Mouse (Mus musculus) embryonic stem cell, embryonic (primary cell): ENCODE measurements around the gene Gpr142.

Source experiments
- CTCF ChIA-PET, 4 experiments: fragments of 300-600 bp in 2 of 4; fragments of 350-600 bp in 2 of 4; sonication (Branson Sonifier 250); formaldehyde crosslinking; loops; one replicate each; lab custom pipeline; 2022; ENCODE audit warnings: inconsistent platforms in 2 of 4; lab: Charles Lee
- POLR2A ChIA-PET, 4 experiments: fragments of 300-600 bp in 2 of 4; fragments of 350-600 bp in 2 of 4; sonication (Branson Sonifier 250); formaldehyde crosslinking; loops; one replicate each; lab custom pipeline; 2022; ENCODE audit warnings: antibody characterized with exemption in 4 of 4, inconsistent platforms in 1 of 4; lab: Charles Lee

Gene Gpr142

DNA sequence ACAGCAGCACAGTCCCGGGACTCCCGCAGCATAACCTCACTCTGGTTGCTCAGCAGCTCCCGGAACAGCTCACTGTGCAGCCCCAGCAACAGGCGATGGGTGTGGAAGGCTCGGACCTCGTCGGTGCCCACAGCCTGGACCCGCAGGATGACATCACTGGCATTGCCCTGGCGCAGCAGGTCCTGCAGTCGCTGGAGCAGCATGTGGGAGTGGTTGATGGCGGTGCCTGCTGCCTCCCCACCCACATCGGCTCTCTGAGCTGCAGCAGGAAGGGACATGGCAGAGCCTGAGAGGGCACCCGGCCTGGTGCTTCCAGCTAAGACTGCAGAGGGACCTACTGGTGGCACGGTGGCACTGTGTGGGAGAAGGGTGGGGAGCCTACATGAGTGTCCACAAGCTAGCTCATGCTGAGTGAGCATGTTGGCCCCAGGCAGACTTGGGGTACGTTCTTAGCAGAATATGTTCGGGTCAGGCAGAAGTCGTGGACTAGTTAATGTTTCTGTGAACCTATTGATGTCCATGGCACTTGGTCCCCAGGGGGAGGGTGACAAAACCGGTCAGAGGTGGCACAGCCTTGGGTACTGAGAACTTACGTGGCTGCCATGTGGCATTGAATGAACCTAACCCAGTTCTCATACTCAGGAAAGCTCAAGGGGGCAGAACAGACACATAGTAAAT, 4.7 kb upstream of the Gpr142 start:
- ChIA-PET CTCF (interaction anchor here in 2 of 4 experiments (1.4 to 2.2 kb wide), 4 partner anchors 8 to 119 kb away, joined by 6 to 12 read pairs (median 10); no protein-coding TSS in a partner anchor), POLR2A (interaction anchor here in 2 of 4 experiments (0.5 to 1.5 kb wide), 4 partner anchors 8 to 126 kb away, joined by 3 to 8 read pairs (median 5); partner anchors contain the start of gene Rpl38 (in 1 of the 2))

DNA sequence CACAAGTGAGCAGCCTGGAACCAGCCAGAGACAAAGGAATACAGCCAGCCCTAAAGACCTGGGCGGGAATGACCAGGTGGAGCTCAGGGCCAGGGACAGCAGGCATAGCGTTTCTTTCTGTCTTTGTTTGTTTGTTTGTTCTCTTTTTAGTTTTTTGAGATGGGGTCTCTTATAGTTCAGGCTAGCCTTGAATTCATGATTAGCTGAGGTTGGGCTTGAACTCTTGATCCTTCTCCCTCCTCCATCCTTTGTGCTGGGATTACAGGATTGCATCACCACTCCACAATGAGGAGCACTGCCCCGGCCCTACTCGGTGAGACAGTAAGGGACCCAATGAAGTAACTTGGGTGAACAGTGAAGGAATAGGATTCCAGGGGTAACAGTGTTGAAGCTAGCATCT, 4.0 kb upstream of the Gpr142 start:
- ChIA-PET CTCF (interaction anchor here (0.8 to 2.2 kb wide), 12 partner anchors 8 to 316 kb away, joined by 3 to 15 read pairs (median 4); no protein-coding TSS in a partner anchor), POLR2A (interaction anchor here in 3 of 4 experiments (0.7 to 1.5 kb wide), 9 partner anchors 9 to 259 kb away, joined by 3 to 8 read pairs (median 3); no protein-coding TSS in a partner anchor)

DNA sequence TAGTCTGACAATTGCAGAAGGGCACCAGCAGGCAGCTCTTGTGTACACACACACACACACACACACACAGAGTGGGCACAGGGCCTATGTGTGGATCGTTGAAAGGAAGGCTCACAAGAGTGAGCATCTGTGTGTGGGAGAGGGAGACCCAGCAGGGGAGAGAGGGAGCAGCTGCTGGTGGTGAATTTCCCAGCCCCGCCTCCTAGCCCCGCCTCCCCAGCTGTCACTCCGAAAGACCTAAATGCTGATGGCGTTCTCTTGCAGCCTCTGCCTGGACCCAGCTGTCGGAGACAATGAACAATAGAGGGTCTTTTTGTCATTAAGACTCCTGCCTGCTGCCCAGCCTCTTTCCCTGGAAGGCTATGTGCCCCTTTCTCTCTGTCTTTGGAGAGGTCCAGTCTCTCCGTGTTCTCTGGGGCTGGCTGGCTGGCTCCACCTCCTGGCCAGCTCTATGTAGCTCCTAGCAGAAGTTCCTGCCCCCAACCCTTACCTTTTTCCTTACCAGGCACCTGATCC, 3.4 kb upstream of the Gpr142 start:
- POLR2A ChIA-PET, result interaction anchor here in 3 of 4 experiments (0.6 to 1.5 kb wide), 14 partner anchors 9 to 1044 kb away, joined by 3 to 8 read pairs (median 3); partner anchors contain the start of gene Cdc42ep4 (in 1 of the 3)
- CTCF ChIA-PET, result interaction anchor here (0.5 to 2.2 kb wide), 22 partner anchors 9 to 1140 kb away, joined by 3 to 15 read pairs (median 3); no protein-coding TSS in a partner anchor

DNA sequence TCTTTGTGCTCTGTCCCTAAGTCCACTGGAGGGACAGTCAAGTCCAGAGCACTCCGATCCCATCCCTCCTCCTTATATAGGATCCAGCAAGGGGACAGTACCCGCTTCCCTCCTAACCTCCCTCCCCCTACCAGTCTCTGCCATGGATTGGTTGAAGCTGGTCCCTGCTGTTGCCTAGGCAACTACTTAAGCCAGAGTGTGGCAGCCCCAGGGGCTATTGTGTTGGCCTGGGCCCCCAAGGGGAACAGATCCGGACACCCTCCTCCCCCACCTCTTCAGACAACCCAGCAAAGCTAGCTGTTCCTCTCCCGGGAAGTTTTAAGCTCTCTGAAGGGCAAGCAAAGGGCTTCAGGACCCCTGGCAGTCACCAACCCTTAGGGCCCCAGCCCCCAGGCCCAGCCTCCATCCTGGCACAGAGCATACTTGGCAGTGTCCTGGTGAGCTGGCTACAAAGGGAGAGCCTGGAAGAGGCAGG, 2.8 kb upstream of the Gpr142 start, which contains the start of gene Btbd17:
TSS of gene Btbd17 (minus strand) at position 98 of the 475 bp plus-strand sequence.
- ChIA-PET CTCF (interaction anchor here (0.5 to 2.2 kb wide), 19 partner anchors 10 to 1139 kb away, joined by 3 to 15 read pairs (median 3); no protein-coding TSS in a partner anchor), POLR2A (interaction anchor here in 3 of 4 experiments (0.6 to 1.5 kb wide), 9 partner anchors 12 to 1044 kb away, joined by 3 to 8 read pairs (median 3); partner anchors contain the start of gene Cdc42ep4 (in 1 of the 3))

DNA sequence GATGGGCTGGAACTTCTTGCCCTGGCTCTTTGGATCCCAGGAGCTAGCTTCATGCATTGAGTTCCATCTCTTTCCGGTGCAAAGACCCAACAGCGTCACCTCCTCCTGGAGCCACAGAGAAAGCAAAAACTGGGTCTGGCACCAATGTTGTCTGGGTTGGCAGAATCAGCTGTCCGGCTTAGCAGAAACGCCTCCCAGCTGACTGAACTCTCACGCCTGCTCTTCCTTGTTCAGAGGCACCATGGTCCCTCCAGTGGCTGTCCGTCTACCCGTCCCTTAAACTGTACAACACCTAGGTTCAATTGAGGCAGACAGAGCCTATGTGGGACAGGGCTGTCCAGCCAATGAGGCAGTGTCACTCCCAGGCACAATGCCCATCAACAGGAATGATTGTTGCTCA, 1.5 kb upstream of the Gpr142 start:
- ChIA-PET POLR2A (interaction anchor here in 1 of 4 experiments (0.5 kb wide), 1 partner anchor 70 kb away, joined by 5 read pairs; no protein-coding TSS in a partner anchor), CTCF (interaction anchor here in 1 of 4 experiments (0.6 kb wide), 1 partner anchor 61 kb away, joined by 3 read pairs; no protein-coding TSS in a partner anchor)

DNA sequence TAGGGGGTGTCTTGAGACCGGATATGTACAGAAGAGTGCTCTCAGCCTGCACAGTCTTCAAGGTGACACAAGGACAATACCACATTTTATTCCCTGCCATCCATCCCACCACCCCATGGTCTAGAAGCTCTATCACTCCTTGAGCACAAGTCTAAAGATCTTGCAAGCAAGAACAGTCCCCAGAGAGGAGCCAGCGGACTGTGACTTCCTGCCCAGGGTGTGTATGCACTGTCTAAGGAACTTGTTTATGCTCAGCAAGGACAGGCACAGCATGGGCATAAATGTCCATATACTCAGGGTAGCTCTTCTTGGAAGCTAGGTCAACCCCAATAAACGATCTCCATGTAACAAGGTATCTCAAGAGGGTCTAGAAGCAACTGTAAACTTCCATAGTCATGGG, 743 bp upstream of the Gpr142 start:
- CTCF ChIA-PET, result no interaction called here
- POLR2A ChIA-PET, result interaction anchor here in 1 of 4 experiments (0.6 kb wide), 1 partner anchor 78 kb away, joined by 3 read pairs; no protein-coding TSS in a partner anchor

DNA sequence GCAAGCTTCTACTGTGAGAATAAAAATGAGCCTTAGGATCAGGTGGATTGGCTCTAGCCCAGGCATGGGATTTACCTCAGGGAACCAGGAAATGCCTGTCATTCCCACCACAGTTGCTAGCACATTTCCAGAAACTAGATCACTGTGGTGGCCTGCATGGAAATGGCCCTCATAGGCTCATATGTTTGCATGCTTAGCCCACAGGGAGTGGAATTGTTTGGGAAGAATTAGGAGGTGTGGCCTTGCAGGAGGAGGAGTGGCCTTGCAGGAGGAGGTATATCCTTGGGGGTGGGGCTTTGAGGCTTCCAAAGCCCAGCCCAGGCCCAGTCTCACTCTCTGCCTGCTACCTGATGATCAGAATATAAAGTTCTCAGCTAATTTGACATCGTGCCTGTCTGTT, 3.2 kb downstream of the Gpr142 start:
- ChIA-PET CTCF (interaction anchor here (0.6 to 2.2 kb wide), 11 partner anchors 9 to 407 kb away, joined by 3 to 7 read pairs (median 3); no protein-coding TSS in a partner anchor), POLR2A (interaction anchor here in 2 of 4 experiments (1.1 to 2.4 kb wide), 6 partner anchors 11 to 134 kb away, joined by 3 to 7 read pairs (median 5); partner anchors contain the start of gene Rpl38 (in 1 of the 2))

DNA sequence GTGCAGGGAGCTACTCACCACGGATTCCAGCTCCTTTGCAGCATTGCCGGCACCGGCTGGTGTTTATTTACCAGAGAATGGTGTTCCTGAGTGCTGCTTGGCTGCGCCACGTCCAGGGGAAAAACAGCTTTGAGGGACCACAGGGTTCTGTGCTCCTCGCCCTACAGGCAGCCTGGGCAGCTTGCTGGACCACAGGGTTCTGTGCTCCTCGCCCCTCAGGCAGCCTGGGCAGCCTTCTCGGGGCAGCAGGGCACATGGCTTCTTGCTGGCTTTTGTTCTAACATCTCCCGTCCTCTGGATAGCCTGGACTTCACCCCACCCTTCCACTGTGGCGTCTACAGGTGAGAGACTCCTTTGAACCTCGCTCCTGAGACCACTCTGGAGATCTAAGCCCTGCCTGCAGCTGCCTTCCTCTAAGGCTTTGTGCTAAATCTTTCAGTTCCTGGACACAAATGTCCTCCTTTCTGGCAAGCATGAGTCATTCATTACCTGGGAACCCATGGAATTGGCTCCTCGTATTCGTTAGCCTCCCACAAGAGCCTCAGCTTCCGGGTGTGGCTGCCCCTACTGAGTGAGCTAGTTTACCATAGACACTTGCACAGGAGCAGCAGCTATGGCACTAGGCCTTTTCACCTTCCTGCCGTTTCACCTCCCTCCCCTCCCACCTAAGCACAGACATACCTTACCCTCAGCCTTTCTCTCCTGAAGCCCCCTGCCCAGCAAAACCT, 4.0 kb downstream of the Gpr142 start:
- ChIA-PET POLR2A (interaction anchor here in 3 of 4 experiments (0.5 to 2.4 kb wide), 7 partner anchors 12 to 135 kb away, joined by 3 to 7 read pairs (median 4); partner anchors contain the start of gene Rpl38 (in 1 of the 3)), CTCF (interaction anchor here in 3 of 4 experiments (0.6 to 2.2 kb wide), 11 partner anchors 9 to 121 kb away, joined by 3 to 18 read pairs (median 4); no protein-coding TSS in a partner anchor)

DNA sequence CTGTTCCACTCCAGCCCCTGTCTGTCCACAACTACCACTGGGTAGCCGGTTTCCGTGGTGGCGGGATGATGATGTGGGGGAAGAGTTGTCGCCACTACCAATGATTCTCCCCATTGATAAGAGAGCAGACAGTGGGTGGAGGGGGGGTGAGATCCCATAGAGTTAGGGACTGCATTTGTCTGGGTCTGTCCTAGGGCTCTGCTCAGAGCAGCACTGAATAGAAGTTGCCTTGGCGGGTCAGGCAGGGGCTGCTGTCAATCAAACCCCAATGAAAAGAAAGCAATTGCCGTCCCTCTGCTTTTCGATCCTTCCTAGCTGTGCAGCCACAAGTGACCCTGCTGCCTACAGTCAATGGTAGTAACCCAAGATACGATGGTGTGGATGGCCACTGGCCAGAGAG, 5.3 kb downstream of the Gpr142 start:
- ChIA-PET POLR2A (interaction anchor here in 2 of 4 experiments (0.6 to 2.2 kb wide), 3 partner anchors 19 to 111 kb away, joined by 4 to 7 read pairs (median 7); no protein-coding TSS in a partner anchor), CTCF (interaction anchor here in 2 of 4 experiments (0.9 to 1.2 kb wide), 2 partner anchors 8 to 120 kb away, joined by 3 to 8 read pairs; no protein-coding TSS in a partner anchor)

DNA sequence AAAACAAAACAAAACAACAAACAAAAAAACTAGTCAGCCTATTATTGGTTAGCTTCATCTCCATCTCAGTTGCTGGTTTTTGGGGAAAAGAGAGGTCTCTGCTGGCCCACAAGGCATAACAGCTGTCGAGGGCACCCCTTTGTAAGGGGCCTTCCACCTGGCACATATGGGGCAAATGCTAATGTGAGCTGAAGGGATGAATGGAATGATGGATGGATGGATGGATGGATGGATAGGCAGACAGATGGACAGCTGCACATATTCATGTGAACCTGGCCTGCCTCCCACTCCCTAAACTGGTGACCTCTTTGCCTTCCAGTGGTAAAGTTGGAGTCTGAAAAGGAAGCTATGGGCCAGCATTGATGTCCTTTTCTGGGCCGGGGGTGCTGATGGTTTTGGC, 8.3 kb downstream of the Gpr142 start:
- CTCF ChIA-PET, result interaction anchor here in 2 of 4 experiments (0.9 to 3.1 kb wide), 4 partner anchors 21 to 242 kb away, joined by 3 to 29 read pairs (median 5); no protein-coding TSS in a partner anchor
- POLR2A ChIA-PET, result interaction anchor here in 2 of 4 experiments (0.6 to 1.7 kb wide), 6 partner anchors 9 to 609 kb away, joined by 3 to 5 read pairs (median 4); no protein-coding TSS in a partner anchor

DNA sequence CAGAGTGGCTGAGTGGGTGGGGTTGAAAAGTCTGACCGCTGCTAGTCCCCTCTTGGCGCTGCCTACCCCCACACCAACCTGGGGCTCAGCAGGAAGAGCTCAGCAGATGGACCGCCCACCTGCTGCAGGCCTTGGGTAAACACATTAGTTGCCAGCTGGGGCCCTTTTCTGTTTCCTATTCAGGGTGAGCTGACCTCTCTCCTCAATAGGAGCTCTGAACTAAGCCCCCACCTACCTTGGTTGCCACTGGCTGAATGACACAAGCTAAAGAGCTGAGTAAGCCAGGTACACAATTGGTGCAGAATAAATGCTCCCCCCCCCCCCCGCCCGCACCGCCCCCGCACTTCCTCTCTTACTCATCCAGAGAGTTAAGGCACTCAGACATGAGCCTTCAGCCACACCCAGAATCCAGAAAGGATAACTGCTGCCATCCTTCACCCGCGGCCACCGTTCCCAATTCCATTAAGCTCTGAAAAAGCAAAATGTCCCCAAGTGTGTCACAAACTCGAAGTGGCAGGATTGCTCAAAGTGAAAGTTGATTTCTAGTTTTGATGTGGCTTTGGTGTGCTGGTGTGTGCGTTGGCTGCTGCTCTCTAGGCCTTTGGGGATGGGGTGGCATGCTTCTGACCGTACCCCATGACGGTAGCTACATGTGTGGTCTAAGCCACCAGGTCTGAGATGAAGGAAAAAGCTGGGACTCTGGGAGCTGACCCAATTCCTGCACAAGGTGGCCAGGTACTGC, 9.1 kb downstream of the Gpr142 start:
- ChIA-PET CTCF (interaction anchor here (0.5 to 5.8 kb wide), 16 partner anchors 9 to 241 kb away, joined by 3 to 63 read pairs (median 4); partner anchors contain the start of gene Btbd17 (in 1 of the 4)), POLR2A (interaction anchor here in 3 of 4 experiments (0.6 to 1.7 kb wide), 11 partner anchors 11 to 608 kb away, joined by 3 to 5 read pairs (median 4); no protein-coding TSS in a partner anchor)

DNA sequence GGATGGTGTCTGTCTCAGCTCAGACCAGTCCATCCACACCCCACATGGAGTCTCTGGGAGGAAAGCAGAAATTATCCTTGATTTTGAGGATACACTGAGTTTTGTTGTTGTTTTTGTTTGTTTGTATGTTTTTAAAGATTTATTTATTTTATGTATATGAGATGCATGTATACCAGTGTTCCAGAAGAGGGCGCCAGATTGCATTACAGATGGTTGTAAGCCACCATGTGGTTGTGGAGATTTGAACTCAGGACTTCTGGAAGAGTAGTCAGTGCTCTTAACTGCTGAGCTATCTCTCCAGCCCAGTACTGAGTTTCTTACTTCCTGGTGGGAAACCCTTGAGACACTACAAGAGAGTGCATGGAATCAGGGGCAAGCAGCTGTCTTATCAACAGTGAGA, 10.6 kb downstream of the Gpr142 start:
- ChIA-PET CTCF (interaction anchor here in 3 of 4 experiments (0.6 to 5.8 kb wide), 15 partner anchors 9 to 103 kb away, joined by 3 to 63 read pairs (median 4); partner anchors contain the start of gene Btbd17 (in 1 of the 3)), POLR2A (interaction anchor here in 3 of 4 experiments (0.7 to 2.8 kb wide), 5 partner anchors 10 to 62 kb away, joined by 3 to 15 read pairs (median 3); no protein-coding TSS in a partner anchor)

DNA sequence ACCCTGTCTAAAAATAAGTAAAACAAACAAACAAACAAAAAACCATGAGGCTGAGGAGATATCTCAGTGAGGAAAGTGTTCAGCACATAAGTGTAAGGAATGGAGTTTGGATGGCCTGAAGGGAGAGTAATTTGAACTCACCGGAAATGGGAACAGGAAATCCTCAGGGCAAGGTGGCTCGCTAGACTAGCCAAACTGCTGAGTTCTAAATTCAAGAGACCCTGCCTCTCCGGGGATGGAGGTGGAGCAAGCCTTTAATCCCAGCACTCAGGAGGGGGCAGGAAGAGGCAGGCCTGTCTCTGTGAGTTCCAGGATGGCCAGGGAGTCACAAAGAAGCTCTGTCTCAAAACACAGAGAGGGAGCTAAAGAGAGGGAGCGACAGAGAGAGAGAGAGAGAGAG, 11.6 kb downstream of the Gpr142 start:
- ChIA-PET CTCF (interaction anchor here (0.6 to 5.8 kb wide), 9 partner anchors 9 to 318 kb away, joined by 3 to 63 read pairs (median 3); no protein-coding TSS in a partner anchor), POLR2A (interaction anchor here in 3 of 4 experiments (0.7 to 2.8 kb wide), 6 partner anchors 9 to 114 kb away, joined by 3 to 15 read pairs (median 4); no protein-coding TSS in a partner anchor)

DNA sequence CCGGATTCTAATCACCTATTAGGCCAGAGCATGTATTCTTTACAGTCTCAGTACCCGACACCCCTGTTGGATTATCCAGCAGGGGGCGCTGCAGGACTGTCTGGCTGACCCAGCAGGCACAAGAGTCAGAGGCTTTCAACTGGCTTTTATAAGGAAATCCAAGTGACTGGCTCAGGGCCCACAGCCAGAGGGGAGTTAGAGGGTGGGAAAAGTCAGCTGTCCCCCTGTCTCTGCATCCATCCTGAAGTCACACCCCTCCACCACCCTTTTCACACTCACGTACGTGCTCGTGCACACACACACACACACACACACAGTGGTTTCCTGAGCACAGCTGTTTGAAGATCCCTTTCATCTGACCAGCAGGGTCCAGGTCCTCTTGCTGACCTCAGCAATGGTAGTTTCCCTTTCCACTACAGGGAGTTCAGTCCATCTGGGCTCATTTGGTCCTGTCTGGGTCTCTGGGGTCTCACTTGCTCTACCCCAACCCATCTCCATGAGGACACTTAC, 14.1 kb downstream of the Gpr142 start:
- CTCF ChIA-PET, result interaction anchor here (0.6 to 5.8 kb wide), 20 partner anchors 9 to 351 kb away, joined by 3 to 63 read pairs (median 4); no protein-coding TSS in a partner anchor
- POLR2A ChIA-PET, result interaction anchor here in 2 of 4 experiments (0.6 to 1.5 kb wide), 4 partner anchors 10 to 175 kb away, joined by 3 to 7 read pairs (median 4); no protein-coding TSS in a partner anchor

DNA sequence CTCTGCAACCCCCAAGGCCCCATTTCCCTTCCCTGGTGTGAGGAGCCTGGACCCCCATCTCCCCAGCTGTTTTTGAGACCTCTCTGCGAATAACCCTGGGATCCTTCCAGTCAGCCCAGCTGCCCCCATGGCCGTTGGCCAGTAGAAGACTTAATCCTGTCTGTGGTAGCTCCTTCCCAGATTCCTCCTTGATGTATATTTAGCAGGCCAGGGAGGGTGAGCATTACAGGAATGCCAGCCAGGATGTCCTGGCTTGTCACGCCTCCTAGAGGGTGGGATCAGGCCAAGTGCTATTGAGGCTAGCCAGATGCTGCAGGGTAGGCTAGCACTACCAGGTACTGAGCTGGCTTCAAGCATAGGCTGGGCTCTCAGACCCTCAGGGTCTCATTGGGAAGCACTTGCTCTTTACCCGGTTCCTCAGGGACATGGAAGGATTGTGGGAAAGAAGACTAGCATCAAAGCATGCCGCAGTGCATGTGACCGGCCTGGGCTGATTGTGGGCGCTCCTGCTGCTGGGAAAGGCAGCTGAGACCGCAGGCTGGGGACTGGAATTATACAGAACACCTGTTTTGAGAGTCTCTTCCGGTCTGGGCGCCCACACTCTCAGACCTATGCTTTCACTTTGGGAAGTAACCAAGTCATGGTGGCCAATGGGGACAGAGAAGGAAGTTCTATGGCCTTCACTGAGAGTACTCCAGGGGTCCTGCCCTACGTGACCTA, 16.3 kb downstream of the Gpr142 start:
- POLR2A ChIA-PET, result interaction anchor here in 3 of 4 experiments (0.6 to 2.3 kb wide), 5 partner anchors 14 to 193 kb away, joined by 3 to 14 read pairs (median 4); no protein-coding TSS in a partner anchor
- CTCF ChIA-PET, result interaction anchor here in 3 of 4 experiments (0.5 to 1.8 kb wide), 9 partner anchors 61 to 1562 kb away, joined by 3 to 5 read pairs (median 4); no protein-coding TSS in a partner anchor
